Mouse (Mus musculus): ENCODE data around the gene Zbtb16. TPM values are rescaled to one million over a fixed set of nuclear protein-coding genes. Genes with fewer than 3 reads are reported as not detected.

Gene Zbtb16
- polyA plus RNA-seq, 1 experiment from 2014 or later: 6.3 TPM

GRCm38 (mm10) chr9:48653399-48654070 lies 182.5 kb downstream of the Zbtb16 start:
- 44% methylated on average over 7 of the region's 7 CpGs for WGBS
- peaks cover 20% of the 10 kb centered on the region for H3K27me3 ChIP-seq
- ATAC-seq (ENCODE audit: low FRiP score): no peak
- no peak overlapping the region for H3K4me3 ChIP-seq
- no peaks in the 10 kb centered on the region for H3K9me3 ChIP-seq
- no peaks in the 10 kb centered on the region for H3K36me3 ChIP-seq
- peaks cover 28% of the 10 kb centered on the region for H3K4me1 ChIP-seq (replicated peaks)
- no peak overlapping the region for H3K4me2 ChIP-seq
- no peak overlapping the region for H3K27ac ChIP-seq
- H3K9ac ChIP-seq: no peak overlapping the region

GRCm38 (mm10) chr9:48652026-48652425 lies 184.0 kb downstream of the Zbtb16 start:
- WGBS: 45% methylated on average over 4 of the region's 4 CpGs
- Histone ChIP-seq H3K9me3 (no peaks in the 10 kb centered on the region), H3K27ac (no peak overlapping the region), H3K27me3 (peaks cover 16% of the 10 kb centered on the region; the same call in 1 of the 2 replicates), H3K4me2 (no peak overlapping the region), H3K4me3 (no peak overlapping the region), H3K4me1 (replicated peaks) (peaks cover 40% of the 10 kb centered on the region), H3K36me3 (no peaks in the 10 kb centered on the region), H3K9ac (no peak overlapping the region)
- no peak for ATAC-seq (ENCODE audit: low FRiP score)

GRCm38 (mm10) chr9:48650846-48651245 lies 185.2 kb downstream of the Zbtb16 start:
- Histone ChIP-seq H3K4me2 (no peak overlapping the region), H3K4me1 (replicated peaks) (peaks cover 39% of the 10 kb centered on the region), H3K27me3 (peaks cover 16% of the 10 kb centered on the region), H3K4me3 (no peak overlapping the region), H3K9ac (no peak overlapping the region), H3K36me3 (no peaks in the 10 kb centered on the region), H3K9me3 (no peaks in the 10 kb centered on the region), H3K27ac (no peak overlapping the region)
- WGBS: 74% methylated on average over 2 of the region's 2 CpGs
- no peak for ATAC-seq (ENCODE audit: low FRiP score)

- Histone ChIP-seq H3K9ac (no peak overlapping the region), H3K27ac (no peak overlapping the region), H3K27me3 (peaks cover 16% of the 10 kb centered on the region), H3K4me2 (peak overlapping the region; percentile 47; the same call in 1 of the 2 replicates), H3K4me1 (replicated peaks) (peaks cover 37% of the 10 kb centered on the region), H3K9me3 (no peaks in the 10 kb centered on the region), H3K4me3 (no peak overlapping the region), H3K36me3 (no peaks in the 10 kb centered on the region)
- WGBS: 23% methylated on average over 17 of the region's 17 CpGs
- ATAC-seq (ENCODE audit: low FRiP score): no peak
Observed at GRCm38 (mm10) chr9:48649851-48650685, 186.0 kb downstream of the Zbtb16 start.

- H3K4me3 ChIP-seq: peak overlapping the region; percentile 18
- peak; percentile 36; the same call in 1 of the 2 replicates for ATAC-seq (ENCODE audit: low FRiP score)
- peak overlapping the region; percentile 63 for H3K9ac ChIP-seq
- H3K27ac ChIP-seq: peak overlapping the region; percentile 23; the same call in 1 of the 2 replicates
- peaks cover 16% of the 10 kb centered on the region; the same call in 1 of the 2 replicates for H3K27me3 ChIP-seq
- H3K4me2 ChIP-seq: peak overlapping the region; percentile 47
- H3K4me1 ChIP-seq (replicated peaks): peaks cover 37% of the 10 kb centered on the region
- H3K36me3 ChIP-seq: no peaks in the 10 kb centered on the region
- H3K9me3 ChIP-seq: peaks cover 5% of the 10 kb centered on the region; the same call in 1 of the 2 replicates
- WGBS: under 1% methylated on average over 22 of the region's 22 CpGs
Observed at GRCm38 (mm10) chr9:48649098-48649766, 186.8 kb downstream of the Zbtb16 start.

GRCm38 (mm10) chr9:48648285-48649097 lies 187.5 kb downstream of the Zbtb16 start:
- peaks cover 8% of the 10 kb centered on the region; the same call in 1 of the 2 replicates for H3K9me3 ChIP-seq
- peaks cover 37% of the 10 kb centered on the region for H3K4me1 ChIP-seq (replicated peaks)
- peaks cover 16% of the 10 kb centered on the region; the same call in 1 of the 2 replicates for H3K27me3 ChIP-seq
- H3K36me3 ChIP-seq: no peaks in the 10 kb centered on the region
- 26% methylated on average over 12 of the region's 12 CpGs for WGBS
- peak overlapping the region; percentile 63 for H3K9ac ChIP-seq
- ATAC-seq (ENCODE audit: low FRiP score): peak; percentile 18; the same call in 1 of the 2 replicates
- no peak overlapping the region for H3K4me3 ChIP-seq
- H3K27ac ChIP-seq: peak overlapping the region; percentile 23; the same call in 1 of the 2 replicates
- peak overlapping the region; percentile 47 for H3K4me2 ChIP-seq

- no peak overlapping the region for H3K27ac ChIP-seq
- H3K4me3 ChIP-seq: no peak overlapping the region
- H3K27me3 ChIP-seq: peaks cover 13% of the 10 kb centered on the region; the same call in 1 of the 2 replicates
- H3K9me3 ChIP-seq: peaks cover 8% of the 10 kb centered on the region; the same call in 1 of the 2 replicates
- WGBS: 25% methylated on average over 10 of the region's 10 CpGs
- no peaks in the 10 kb centered on the region for H3K36me3 ChIP-seq
- peaks cover 37% of the 10 kb centered on the region for H3K4me1 ChIP-seq (replicated peaks)
- H3K4me2 ChIP-seq: no peak overlapping the region; the same call in 1 of the 2 replicates
- no peak for ATAC-seq (ENCODE audit: low FRiP score)
- 0 out of 2 replicates have a peak overlapping the region, but pooled peaks have one; percentile 14 for H3K9ac ChIP-seq
Observed at GRCm38 (mm10) chr9:48647648-48648284, 188.3 kb downstream of the Zbtb16 start.

DNA sequence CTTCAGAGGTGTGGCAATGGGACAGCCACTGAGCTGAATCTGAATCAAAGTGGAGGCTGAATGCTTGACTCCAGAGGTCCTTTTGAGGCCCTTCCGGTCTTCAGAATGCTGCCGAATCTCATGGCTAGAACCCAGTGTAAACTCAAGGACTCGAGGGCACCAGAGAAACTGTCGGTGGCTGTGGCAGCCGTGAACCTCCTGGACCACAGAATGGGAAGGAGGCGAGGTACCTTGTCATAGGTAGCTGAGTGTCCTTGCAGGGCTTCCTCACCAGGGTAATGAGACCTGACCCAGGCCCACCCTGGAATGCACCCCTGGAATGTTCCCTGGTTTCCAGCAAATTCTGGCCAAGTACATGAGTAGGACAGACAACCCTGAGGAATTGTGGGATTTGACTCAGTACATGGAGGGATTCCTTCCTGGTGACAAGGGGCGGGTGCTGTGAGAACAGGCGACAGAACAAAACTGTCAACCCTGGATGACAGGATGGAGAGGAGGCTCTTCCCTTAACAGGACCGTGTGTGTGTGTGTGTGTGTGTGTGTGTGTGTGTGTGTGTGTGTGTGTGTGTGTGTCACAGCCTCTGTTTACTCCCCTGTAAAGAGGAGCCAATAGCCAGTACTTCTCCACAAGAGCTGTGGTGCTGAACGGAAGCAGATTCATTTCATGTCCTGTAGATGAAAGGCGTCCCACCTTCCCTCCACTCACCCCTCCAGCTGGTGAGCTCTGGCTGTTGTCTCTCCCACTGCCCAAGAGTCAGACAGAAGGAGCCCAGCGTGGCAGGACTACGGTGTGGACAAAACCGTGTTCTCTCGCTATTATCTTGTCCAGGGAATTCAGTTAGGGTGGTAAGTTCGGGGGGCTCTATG lies 189.0 kb downstream of the Zbtb16 start:
- Histone ChIP-seq H3K9me3 (peaks cover 8% of the 10 kb centered on the region; the same call in 1 of the 2 replicates), H3K27me3 (peaks cover 11% of the 10 kb centered on the region; the same call in 1 of the 2 replicates), H3K4me3 (no peak overlapping the region), H3K27ac (no peak overlapping the region), H3K9ac (no peak overlapping the region; the same call in 1 of the 2 replicates), H3K4me1 (replicated peaks) (peaks cover 37% of the 10 kb centered on the region), H3K4me2 (no peak overlapping the region), H3K36me3 (no peaks in the 10 kb centered on the region)
- no peak for ATAC-seq (ENCODE audit: low FRiP score)
- WGBS: 42% methylated on average over 16 of the region's 16 CpGs

GRCm38 (mm10) chr9:48646251-48646650 lies 189.8 kb downstream of the Zbtb16 start:
- H3K27ac ChIP-seq: no peak overlapping the region
- H3K4me2 ChIP-seq: no peak overlapping the region
- H3K4me3 ChIP-seq: no peak overlapping the region
- peaks cover 37% of the 10 kb centered on the region for H3K4me1 ChIP-seq (replicated peaks)
- ATAC-seq (ENCODE audit: low FRiP score): no peak; the same call in 1 of the 2 replicates
- no peak overlapping the region for H3K9ac ChIP-seq
- 25% methylated on average over 4 of the region's 4 CpGs for WGBS
- peaks cover 8% of the 10 kb centered on the region; the same call in 1 of the 2 replicates for H3K9me3 ChIP-seq
- peaks cover 11% of the 10 kb centered on the region; the same call in 1 of the 2 replicates for H3K27me3 ChIP-seq
- H3K36me3 ChIP-seq: no peaks in the 10 kb centered on the region

DNA sequence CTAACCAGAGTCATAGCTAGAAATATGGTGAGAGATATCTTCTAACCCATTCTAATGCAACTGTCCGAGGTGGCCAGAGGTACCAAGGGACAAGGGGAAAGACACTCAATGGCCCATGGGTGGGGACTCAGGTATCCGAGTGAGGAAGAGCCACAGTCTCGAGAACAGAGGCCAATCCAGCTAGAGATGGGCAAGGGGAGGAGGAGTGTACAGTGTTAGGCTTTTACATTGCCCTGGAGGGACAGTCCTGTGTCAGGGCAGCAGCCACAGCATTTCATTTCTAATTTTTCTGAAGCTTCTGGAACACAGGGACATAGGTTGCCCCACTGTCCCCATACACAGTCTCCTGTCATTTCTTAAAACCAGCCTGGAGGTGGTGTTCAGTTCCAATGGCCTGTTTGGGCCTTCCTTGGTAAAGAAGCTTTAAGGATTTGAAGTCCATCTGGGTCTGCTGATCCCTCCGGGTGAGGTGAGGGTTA lies 190.3 kb downstream of the Zbtb16 start:
- 56% methylated on average over 4 of the region's 4 CpGs for WGBS
- no peaks in the 10 kb centered on the region for H3K36me3 ChIP-seq
- no peak overlapping the region for H3K4me3 ChIP-seq
- ATAC-seq (ENCODE audit: low FRiP score): no peak
- H3K9me3 ChIP-seq: peaks cover 8% of the 10 kb centered on the region; the same call in 1 of the 2 replicates
- peaks cover 8% of the 10 kb centered on the region; the same call in 1 of the 2 replicates for H3K27me3 ChIP-seq
- H3K9ac ChIP-seq: no peak overlapping the region
- no peak overlapping the region for H3K27ac ChIP-seq
- no peak overlapping the region for H3K4me2 ChIP-seq
- peaks cover 37% of the 10 kb centered on the region for H3K4me1 ChIP-seq (replicated peaks)

Measured in hindbrain, embryonic 13.5 days (tissue).